Mouse (Mus musculus) ES-E14 (cell line): ENCODE results near the gene Rpl6. TPM values are rescaled to one million over a fixed set of nuclear protein-coding genes. Genes with fewer than 3 reads are reported as not detected.

Source experiments
- DNase-seq: peaks from one replicate; pipeline ENCODE4 v3.0.0-alpha.2; 2013; ENCODE audit warnings: low read depth, low spot score
- H3K27ac ChIP-seq: 2 replicates; pipeline ENCODE4 v1.5.1; 2012; ENCODE audit warnings: low read depth, mild to moderate bottlenecking, low read length, moderate library complexity, mixed read lengths; ENCODE audit not compliant: poor library complexity, insufficient read depth, severe bottlenecking
- H3K36me3 ChIP-seq: 2 replicates; pipeline ENCODE4 v1.6.1; 2012; ENCODE audit warnings: mild to moderate bottlenecking, low read length, moderate library complexity, mixed read lengths; ENCODE audit not compliant: control insufficient read depth, poor library complexity, insufficient read depth, severe bottlenecking
- H3K4me1 ChIP-seq, 2 experiments: fragments of 150-350 bp in 1 of 2; sonication (generic) in 1 of 2; 2 replicates each; pipeline ENCODE4 v1.6.1; 2012; ENCODE audit warnings: low read length in 2 of 2, mild to moderate bottlenecking in 1 of 2, mixed read lengths in 1 of 2; ENCODE audit not compliant: control insufficient read depth in 2 of 2, insufficient read depth in 2 of 2, poor library complexity in 1 of 2
- H3K4me3 ChIP-seq, 2 experiments: fragments of 150-350 bp in 1 of 2; sonication (generic) in 1 of 2; 2 replicates each; pipeline ENCODE4 v1.5.1; 2012; ENCODE audit warnings: low read length in 2 of 2, low read depth in 1 of 2, mild to moderate bottlenecking in 1 of 2, mixed read lengths in 1 of 2; ENCODE audit not compliant: insufficient read depth in 1 of 2, poor library complexity in 1 of 2, severe bottlenecking in 1 of 2
- H3K9ac ChIP-seq: 2 replicates; pipeline ENCODE4 v1.6.1; 2012; ENCODE audit warnings: low read depth, mild to moderate bottlenecking, low read length, mixed read lengths; ENCODE audit not compliant: poor library complexity, insufficient read depth, severe bottlenecking
- H3K9me3 ChIP-seq: fragments of 150-350 bp; sonication (generic); 2 replicates; pipeline ENCODE4 v1.6.1; 2012; ENCODE audit warnings: low read depth, mild to moderate bottlenecking, low read length; ENCODE audit not compliant: control insufficient read depth, insufficient read depth
- CHD2 ChIP-seq: IDR thresholded peaks from 2 replicates; pipeline ENCODE4 v1.6.1; 2014; ENCODE audit warnings: mild to moderate bottlenecking, low read depth, low read length, inconsistent platforms
- HCFC1 ChIP-seq: IDR thresholded peaks from 2 replicates; pipeline ENCODE4 v1.6.1; 2012; ENCODE audit warnings: low read length, inconsistent platforms, borderline replicate concordance; ENCODE audit not compliant: insufficient read depth
- MAFK ChIP-seq: IDR thresholded peaks from 2 replicates; pipeline ENCODE4 v1.6.1; 2014; ENCODE audit warnings: mild to moderate bottlenecking, low read depth, low read length, inconsistent platforms; ENCODE audit not compliant: insufficient read depth
- ZC3H11A ChIP-seq: IDR thresholded peaks from 2 replicates; pipeline ENCODE4 v1.6.1; 2012; ENCODE audit warnings: low read depth, mild to moderate bottlenecking, inconsistent platforms, low read length, borderline replicate concordance
- ZNF384 ChIP-seq: IDR thresholded peaks from 2 replicates; pipeline ENCODE4 v1.6.1; 2012; ENCODE audit warnings: low read depth, low read length, inconsistent platforms
- in situ Hi-C, 2 experiments: fragments of 600-800 bp; cut with MboI; formaldehyde crosslinking; loops; one replicate each; pipeline ENCODE4 v1.15.1; 2025; ENCODE audit warnings: low sequenced_read_pairs in 2 of 2, inconsistent platforms in 1 of 2; ENCODE audit not compliant: unreplicated experiment in 2 of 2
- total RNA-seq: library from RNA; depleted of rRNA; stranded (reverse); fragments of 300-350 nt; gene quantifications from 2 replicates; pipeline ENCODE4 v1.2.3, GENCODE M21; 2012

Gene Rpl6
- total RNA-seq, 1 experiment, result 2,169 TPM

- Histone ChIP-seq H3K4me1 (0 out of 4 replicates have a peak, but pooled peaks cover 0 to 2% of the 10 kb centered on the region in 2 experiments), H3K4me3 (no peak overlapping the region), H3K9me3 (no peaks in the 10 kb centered on the region), H3K9ac (no peak overlapping the region), H3K36me3 (no peaks in the 10 kb centered on the region), H3K27ac (no peak overlapping the region)
- in situ Hi-C loops, result no loop called here
- no peak for TF ChIP-seq HCFC1
- TF ChIP-seq ZC3H11A, result no peak
- DNase-seq, result no peak
Observed at GRCm38 (mm10) chr5:121229182-121229581, 24.9 kb downstream of the Rpl6 start.

GRCm38 (mm10) chr5:121230811-121231210, 26.5 kb downstream of the Rpl6 start:
- H3K4me1 ChIP-seq, result 0 out of 4 replicates have a peak, but pooled peaks cover 0 to 2% of the 10 kb centered on the region in 2 experiments
- no peak for DNase-seq
- no peak overlapping the region for H3K27ac ChIP-seq
- no peaks in the 10 kb centered on the region for H3K9me3 ChIP-seq
- H3K9ac ChIP-seq, result no peak overlapping the region
- in situ Hi-C loops, result no loop called here
- no peak overlapping the region for H3K4me3 ChIP-seq
- no peaks in the 10 kb centered on the region for H3K36me3 ChIP-seq
- TF ChIP-seq ZNF384 (no peak), ZC3H11A (no peak), MAFK (no peak)

- no peak overlapping the region for H3K9ac ChIP-seq
- H3K4me1 ChIP-seq, result 0 out of 4 replicates have a peak, but pooled peaks cover 0 to 2% of the 10 kb centered on the region in 2 experiments
- H3K4me3 ChIP-seq, result no peak overlapping the region
- H3K36me3 ChIP-seq, result no peaks in the 10 kb centered on the region
- H3K9me3 ChIP-seq, result no peaks in the 10 kb centered on the region
- peak; percentile 93 for TF ChIP-seq ZNF384
- TF ChIP-seq ZC3H11A, result no peak
- in situ Hi-C loops, result no loop called here
- H3K27ac ChIP-seq, result no peak overlapping the region
- DNase-seq, result no peak
Observed at GRCm38 (mm10) chr5:121232789-121233188, 28.5 kb downstream of the Rpl6 start.

GRCm38 (mm10) chr5:121233726-121234125, 29.4 kb downstream of the Rpl6 start:
- no peak overlapping the region for H3K4me3 ChIP-seq
- TF ChIP-seq ZC3H11A (no peak), MAFK (no peak), CHD2 (no peak), HCFC1 (no peak), ZNF384 (no peak)
- in situ Hi-C loops, result no loop called here

GRCm38 (mm10) chr5:121236171-121236570, 31.9 kb downstream of the Rpl6 start:
- no peak for DNase-seq
- TF ChIP-seq CHD2 (no peak), MAFK (no peak), ZC3H11A (no peak), HCFC1 (no peak), ZNF384 (no peak)
- Histone ChIP-seq H3K9ac (no peak overlapping the region), H3K36me3 (no peaks in the 10 kb centered on the region), H3K4me3 (no peak overlapping the region), H3K27ac (no peak overlapping the region), H3K9me3 (no peaks in the 10 kb centered on the region), H3K4me1 (no peaks in the 10 kb centered on the region)
- in situ Hi-C loops, result no loop called here

More at GRCm38 (mm10) chr5:121233726-121234125, 29.4 kb downstream of the Rpl6 start:
- Histone ChIP-seq H3K4me1 (0 out of 4 replicates have a peak, but pooled peaks cover 0 to 2% of the 10 kb centered on the region in 2 experiments), H3K36me3 (no peaks in the 10 kb centered on the region), H3K27ac (no peak overlapping the region), H3K9me3 (no peaks in the 10 kb centered on the region), H3K9ac (no peak overlapping the region)
- DNase-seq, result no peak
